ENCODE assay signal across 28 mouse cellular contexts in genomic region chr6:130404882-130405281, GRCm38 (mm10). TPM values are rescaled to one million over a fixed set of nuclear protein-coding genes. Genes with fewer than 3 reads are reported as not detected.
"Had no signal": no experiment of that assay in that cellular context is flagged by ENCODE, and none has a peak within 500 bp of the region (broad histone marks: within the 10 kb centered on the region; RNA-seq: fewer than 3 reads in every experiment).

No protein-coding gene starts in this region.

- H3K36me3 ChIP-seq: limb, embryonic 10.5 days; limb, embryonic 13.5 days; liver, embryonic 13.5 days; midbrain, embryonic 12.5 days; midbrain, embryonic 15.5 days; neural tube, embryonic 13.5 days; stomach, embryonic 15.5 days had no signal

- H3K27ac ChIP-seq: limb, embryonic 10.5 days; limb, embryonic 13.5 days; liver, embryonic 13.5 days; midbrain, embryonic 12.5 days; midbrain, embryonic 15.5 days; neural tube, embryonic 13.5 days; stomach, embryonic 15.5 days had no signal

- DNase-seq: kidney, adult 18-20 months; kidney, adult 9 months; kidney, postnatal 14 days; kidney, postnatal 4 days; liver; liver, embryonic 13.5 days; lung, adult 2 months; lung, postnatal 14 days; lung, postnatal 4 days; retina, postnatal 1 day; right cerebral cortex, postnatal 25 days; spleen, adult 18-20 months; thymus, postnatal 25 days had no signal

- H3K4me3 ChIP-seq: limb, embryonic 10.5 days; limb, embryonic 13.5 days; liver, embryonic 13.5 days; midbrain, embryonic 12.5 days; midbrain, embryonic 15.5 days; myocyte; neural tube, embryonic 13.5 days; stomach, embryonic 15.5 days had no signal

- H3K9ac ChIP-seq: limb, embryonic 13.5 days; liver, embryonic 13.5 days; midbrain, embryonic 12.5 days; midbrain, embryonic 15.5 days; neural tube, embryonic 13.5 days; stomach, embryonic 15.5 days had no signal

- H3K4me2 ChIP-seq: limb, embryonic 13.5 days; liver, embryonic 13.5 days; midbrain, embryonic 12.5 days; midbrain, embryonic 15.5 days; neural tube, embryonic 13.5 days; stomach, embryonic 15.5 days had no signal

- H3K9me3 ChIP-seq: stomach, embryonic 15.5 days had no signal

- H3K27me3 ChIP-seq: limb, embryonic 13.5 days; liver, embryonic 13.5 days; midbrain, embryonic 12.5 days; midbrain, embryonic 15.5 days; neural tube, embryonic 13.5 days; stomach, embryonic 15.5 days had no signal

- ATAC-seq: midbrain, embryonic 15.5 days had no signal

- H3K4me1 ChIP-seq: limb, embryonic 10.5 days; limb, embryonic 13.5 days; liver, embryonic 13.5 days; midbrain, embryonic 12.5 days; midbrain, embryonic 15.5 days; neural tube, embryonic 13.5 days; stomach, embryonic 15.5 days had no signal

RNA-seq across cellular contexts. Expression of gene Klra1, which starts 18.2 kb away (rescaled TPM):
- total RNA-seq: layer of hippocampus, adult 18-20 months; layer of hippocampus, postnatal 14 days; left cerebral cortex, adult 18-20 months; left cerebral cortex, postnatal 10 days had no signal
- polyA plus RNA-seq: kidney, embryonic 16.5 days; limb, embryonic 10.5 days; limb, embryonic 13.5 days; liver, embryonic 13.5 days; liver, embryonic 16.5 days; lung, embryonic 16.5 days; midbrain, embryonic 12.5 days; midbrain, embryonic 15.5 days; myocyte; neural tube, embryonic 13.5 days; stomach, embryonic 15.5 days; thymus, postnatal 0 days had no signal
